Mouse (Mus musculus) heart, embryonic 14.5 days (tissue): ENCODE measurements around the gene Grk5. TPM values are rescaled to one million over a fixed set of nuclear protein-coding genes. Genes with fewer than 3 reads are reported as not detected.
"Not testable (repeated sequence)": the region's sequence is repeated elsewhere in the genome, so short reads cannot be mapped to it uniquely, and the experiment has no call there.

Experiments
- ATAC-seq: fragments of 200-750 bp; cut with Nextera tagmentation; 2 replicates; pipeline ENCODE4 v1.8.0; 2017; ENCODE audit warnings: low read depth, moderate TSS enrichment; ENCODE audit not compliant: insufficient number of reproducible peaks, insufficient read depth, low FRiP score
- H3K27ac ChIP-seq, 2 experiments: fragments of 200-500 bp in 1 of 2; fragments of 300-500 bp in 1 of 2; sonication (generic) in 1 of 2; replicated peaks in 1 of 2; 2 replicates each; pipeline ENCODE4 v1.5.1; 2012 to 2014; ENCODE audit warnings: low read depth in 2 of 2, low read length in 2 of 2, control low read depth in 1 of 2, mild to moderate bottlenecking in 1 of 2, mixed read lengths in 1 of 2; ENCODE audit not compliant: control insufficient read depth in 1 of 2, insufficient read depth in 1 of 2
- H3K27me3 ChIP-seq: fragments of 300-500 bp; sonication (generic); 2 replicates; pipeline ENCODE4 v1.6.1; 2014; ENCODE audit warnings: mild to moderate bottlenecking, low read length, control low read depth; ENCODE audit not compliant: control insufficient read depth, insufficient read depth
- H3K36me3 ChIP-seq: fragments of 300-500 bp; sonication (generic); 2 replicates; pipeline ENCODE4 v1.6.1; 2014; ENCODE audit warnings: mild to moderate bottlenecking, control low read depth, low read length, mixed read lengths; ENCODE audit not compliant: control insufficient read depth, insufficient read depth
- H3K4me1 ChIP-seq, 2 experiments: fragments of 200-500 bp in 1 of 2; fragments of 300-500 bp in 1 of 2; sonication (generic) in 1 of 2; 2 replicates each; pipeline ENCODE4 v1.6.1; 2012 to 2014; ENCODE audit warnings: low read length in 2 of 2, control low read depth in 1 of 2, mixed read lengths in 1 of 2; ENCODE audit not compliant: control insufficient read depth in 2 of 2, insufficient read depth in 2 of 2
- H3K4me2 ChIP-seq: fragments of 300-500 bp; sonication (generic); 2 replicates; pipeline ENCODE4 v1.6.1; 2014; ENCODE audit warnings: mild to moderate bottlenecking, low read length
- H3K4me3 ChIP-seq, 2 experiments: fragments of 200-500 bp in 1 of 2; fragments of 300-500 bp in 1 of 2; sonication (generic) in 1 of 2; 2 replicates each; pipeline ENCODE4 v1.5.1; 2012 to 2014; ENCODE audit warnings: low read length in 2 of 2, mild to moderate bottlenecking in 2 of 2, control low read depth in 1 of 2, low read depth in 1 of 2, moderate library complexity in 1 of 2; ENCODE audit not compliant: control insufficient read depth in 1 of 2, insufficient read depth in 1 of 2
- H3K9ac ChIP-seq: fragments of 300-500 bp; sonication (generic); 2 replicates; pipeline ENCODE4 v1.6.1; 2014; ENCODE audit warnings: mild to moderate bottlenecking, low read length
- H3K9me3 ChIP-seq: fragments of 300-500 bp; sonication (generic); 2 replicates; pipeline ENCODE4 v1.6.1; 2016; ENCODE audit warnings: low read length, control low read depth; ENCODE audit not compliant: control insufficient read depth
- WGBS: fragments of 180-500 bp; shearing (Covaris S2); extraction: QIAGEN DNeasy Blood & Tissue Kit; methylation state at CpG from one replicate; pipeline ENCODE4 v1.1.7; 2014; 5-methylcytosine and 5-hydroxymethylcytosine counted together
- polyA plus RNA-seq: library from polyadenylated mRNA; unstranded; fragments of >200 nt; fragmentation: Nextera tagmentation; extraction: Ambion mirVana; gene quantifications from 2 replicates; pipeline ENCODE4 v1.2.1, GENCODE M21; 2014

Grk5 gene
- polyA plus RNA-seq, 1 experiment from 2014 or later = 4.5 TPM

GRCm38 (mm10) chr19:60915236-60915635, 25.7 kb downstream of the Grk5 start:
- Histone ChIP-seq H3K9me3 (no peaks in the 10 kb centered on the region), H3K4me2 (no peak overlapping the region), H3K27ac (peak overlapping the region; percentile 67 to 71), H3K36me3 (no peaks in the 10 kb centered on the region), H3K27me3 (no peaks in the 10 kb centered on the region), H3K9ac (no peak overlapping the region), H3K4me3 (no peak overlapping the region), H3K4me1 (peaks cover 4 to 34% of the 10 kb centered on the region in 2 experiments)
- 13% methylated on average over 4 of the region's 4 CpGs for WGBS
- ATAC-seq = no peak

DNA sequence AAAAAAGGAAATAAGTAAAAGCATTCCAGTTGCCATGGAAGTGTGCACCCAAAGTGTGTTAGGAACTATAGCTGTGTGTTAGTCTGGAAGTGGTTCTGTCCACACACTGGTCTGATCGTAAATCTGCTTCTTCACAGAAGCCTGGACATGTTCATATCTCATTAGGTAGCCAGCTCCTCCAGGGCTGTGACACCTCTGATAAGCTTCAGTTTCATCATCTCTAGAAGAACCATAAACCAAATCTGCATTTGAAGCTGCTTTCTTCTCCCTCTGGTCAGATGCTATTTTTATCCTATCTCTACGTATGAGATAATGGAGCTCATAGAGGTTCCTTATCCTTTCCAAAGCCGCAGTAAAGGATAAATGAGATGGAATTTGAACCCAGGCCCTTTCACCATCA, 26.3 kb downstream of the Grk5 start:
- H3K9ac ChIP-seq = no peak overlapping the region
- H3K27me3 ChIP-seq = no peaks in the 10 kb centered on the region
- peak overlapping the region; percentile 67 to 71; a peak in 2 of 4 replicates for H3K27ac ChIP-seq
- H3K4me1 ChIP-seq = peaks cover 4 to 34% of the 10 kb centered on the region in 2 experiments
- no peak for ATAC-seq
- H3K4me3 ChIP-seq = no peak overlapping the region
- H3K9me3 ChIP-seq = no peaks in the 10 kb centered on the region
- no peaks in the 10 kb centered on the region for H3K36me3 ChIP-seq
- 14% methylated on average over 3 of the region's 3 CpGs for WGBS
- no peak overlapping the region for H3K4me2 ChIP-seq

GRCm38 (mm10) chr19:60916869-60917570, 27.5 kb downstream of the Grk5 start:
- H3K4me1 ChIP-seq = peaks cover 4 to 29% of the 10 kb centered on the region in 2 experiments
- H3K4me3 ChIP-seq = no peak overlapping the region
- no peak overlapping the region for H3K4me2 ChIP-seq
- no peak overlapping the region for H3K9ac ChIP-seq
- H3K9me3 ChIP-seq = no peaks in the 10 kb centered on the region
- H3K27me3 ChIP-seq = no peaks in the 10 kb centered on the region
- no peak for ATAC-seq
- H3K27ac ChIP-seq = no peak overlapping the region
- WGBS = 72% methylated on average over 6 of the region's 6 CpGs
- H3K36me3 ChIP-seq = no peaks in the 10 kb centered on the region

GRCm38 (mm10) chr19:60924534-60924933, 35.0 kb downstream of the Grk5 start:
- not testable (repeated sequence) for H3K4me1 ChIP-seq, ATAC-seq

GRCm38 (mm10) chr19:60935001-60935400, 45.5 kb downstream of the Grk5 start:
- H3K4me1 ChIP-seq = peaks cover 4 to 15% of the 10 kb centered on the region in 2 experiments
- no peaks in the 10 kb centered on the region for H3K9me3 ChIP-seq
- H3K9ac ChIP-seq = no peak overlapping the region
- 0 out of 4 replicates have a peak overlapping the region, but pooled peaks of 1 of the 2 experiments have one; percentile 7 for H3K27ac ChIP-seq
- H3K36me3 ChIP-seq = no peaks in the 10 kb centered on the region
- no peak overlapping the region for H3K4me2 ChIP-seq
- H3K4me3 ChIP-seq = no peak overlapping the region
- H3K27me3 ChIP-seq = no peaks in the 10 kb centered on the region
- no peak for ATAC-seq

More at GRCm38 (mm10) chr19:60924534-60924933, 35.0 kb downstream of the Grk5 start:
- H3K27ac ChIP-seq, H3K9me3 ChIP-seq, H3K4me3 ChIP-seq, H3K27me3 ChIP-seq, H3K4me2 ChIP-seq, H3K36me3 ChIP-seq, H3K9ac ChIP-seq: not testable (repeated sequence)

DNA sequence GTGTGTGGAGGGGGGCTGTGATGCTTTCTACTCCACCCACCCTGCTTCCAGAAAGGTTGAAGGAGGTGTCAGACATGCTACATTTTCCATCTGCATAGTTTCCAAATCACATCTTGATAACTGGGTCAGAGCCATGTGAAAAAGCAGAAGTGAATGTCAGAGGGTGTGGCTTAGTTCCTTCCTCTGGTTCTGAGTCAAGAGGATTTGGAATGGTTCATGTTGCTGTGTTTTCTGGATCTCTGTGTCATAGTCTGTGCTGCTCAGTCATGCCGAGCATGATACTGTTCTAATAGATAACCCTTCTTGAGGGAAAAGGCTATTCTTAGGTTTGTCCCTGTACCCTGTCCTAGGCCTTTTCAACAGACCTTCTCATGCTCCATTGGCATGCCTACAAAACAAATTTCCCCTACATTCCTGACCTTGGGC, 50.4 kb downstream of the Grk5 start:
- ATAC-seq = peak; percentile 93
- Histone ChIP-seq H3K4me2 (peak overlapping the region; percentile 34), H3K36me3 (no peaks in the 10 kb centered on the region)

GRCm38 (mm10) chr19:60940866-60941265, 51.3 kb downstream of the Grk5 start:
- H3K9me3 ChIP-seq = no peaks in the 10 kb centered on the region
- no peak for ATAC-seq
- H3K27me3 ChIP-seq = no peaks in the 10 kb centered on the region
- H3K27ac ChIP-seq = peak overlapping the region; percentile 29 to 93; a peak in 3 of 4 replicates
- H3K9ac ChIP-seq = no peak overlapping the region
- WGBS = 76% methylated on average over 1 of the region's 1 CpGs
- no peak overlapping the region for H3K4me2 ChIP-seq
- H3K4me3 ChIP-seq = no peak overlapping the region
- peaks cover 10 to 31% of the 10 kb centered on the region in 2 experiments for H3K4me1 ChIP-seq
- no peaks in the 10 kb centered on the region for H3K36me3 ChIP-seq

More for the DNA sequence above, 50.4 kb downstream of the Grk5 start:
- Histone ChIP-seq H3K27me3 (no peaks in the 10 kb centered on the region), H3K9ac (no peak overlapping the region), H3K27ac (peak overlapping the region; percentile 90 to 93), H3K9me3 (no peaks in the 10 kb centered on the region), H3K4me1 (peaks cover 7 to 29% of the 10 kb centered on the region in 2 experiments), H3K4me3 (no peak overlapping the region)
- 0% methylated on average over 1 of the region's 1 CpGs for WGBS
